Mouse (Mus musculus) midbrain, embryonic 14.5 days (tissue): ENCODE results near the gene L3mbtl2. TPM values are rescaled to one million over a fixed set of nuclear protein-coding genes. Genes with fewer than 3 reads are reported as not detected.
"Not testable (repeated sequence)": the region's sequence is repeated elsewhere in the genome, so short reads cannot be mapped to it uniquely, and the experiment has no call there.

Experiments used
- ATAC-seq: fragments of 200-750 bp; cut with Nextera tagmentation; 2 replicates; pipeline ENCODE4 v1.8.0; 2017; ENCODE audit warnings: moderate number of reproducible peaks, moderate library complexity; ENCODE audit not compliant: low FRiP score, low TSS enrichment
- DNase-seq: peaks from one replicate; pipeline ENCODE4 v3.0.0-alpha.2; 2015
- H3K27ac ChIP-seq: fragments of 300-500 bp; sonication (generic); replicated peaks from 2 replicates; pipeline ENCODE4 v1.5.1; 2014; ENCODE audit warnings: mild to moderate bottlenecking, low read depth, low read length, moderate library complexity
- H3K27me3 ChIP-seq: fragments of 300-500 bp; sonication (generic); 2 replicates; pipeline ENCODE4 v1.6.1; 2014; ENCODE audit warnings: low read length, control low read depth, mixed read lengths; ENCODE audit not compliant: control insufficient read depth, insufficient read depth
- H3K36me3 ChIP-seq: fragments of 300-500 bp; sonication (generic); 2 replicates; pipeline ENCODE4 v1.6.1; 2014; ENCODE audit warnings: low read length, control low read depth; ENCODE audit not compliant: control insufficient read depth, insufficient read depth
- H3K4me1 ChIP-seq: fragments of 300-500 bp; sonication (generic); 2 replicates; pipeline ENCODE4 v1.6.1; 2014; ENCODE audit warnings: mild to moderate bottlenecking, antibody characterized with exemption, low read length, control low read depth; ENCODE audit not compliant: control insufficient read depth, insufficient read depth
- H3K4me2 ChIP-seq: fragments of 300-500 bp; sonication (generic); 2 replicates; pipeline ENCODE4 v1.6.1; 2014; ENCODE audit warnings: mild to moderate bottlenecking, low read length, moderate library complexity
- H3K4me3 ChIP-seq: fragments of 300-500 bp; sonication (generic); replicated peaks from 2 replicates; pipeline ENCODE4 v1.5.1; 2014; ENCODE audit warnings: low read depth, low read length
- H3K9ac ChIP-seq: fragments of 300-500 bp; sonication (generic); replicated peaks from 2 replicates; pipeline ENCODE4 v1.6.1; 2014; ENCODE audit warnings: mild to moderate bottlenecking, low read length, moderate library complexity
- H3K9me3 ChIP-seq: fragments of 300-500 bp; sonication (generic); 2 replicates; pipeline ENCODE4 v1.6.1; 2016; ENCODE audit warnings: low read length, control low read depth, mixed read lengths; ENCODE audit not compliant: control insufficient read depth
- WGBS: fragments of 180-500 bp; shearing (Covaris S2); extraction: QIAGEN DNeasy Blood & Tissue Kit; methylation state at CpG from one replicate; pipeline ENCODE4 v1.1.7; 2014; 5-methylcytosine and 5-hydroxymethylcytosine counted together
- polyA plus RNA-seq: library from polyadenylated mRNA; unstranded; fragments of >200 nt; fragmentation: Nextera tagmentation; extraction: Ambion mirVana; gene quantifications from 2 replicates; pipeline ENCODE4 v1.2.1, GENCODE M21; 2014

L3mbtl2 gene
- polyA plus RNA-seq, 1 experiment from 2014 or later = 25.4 TPM

DNA sequence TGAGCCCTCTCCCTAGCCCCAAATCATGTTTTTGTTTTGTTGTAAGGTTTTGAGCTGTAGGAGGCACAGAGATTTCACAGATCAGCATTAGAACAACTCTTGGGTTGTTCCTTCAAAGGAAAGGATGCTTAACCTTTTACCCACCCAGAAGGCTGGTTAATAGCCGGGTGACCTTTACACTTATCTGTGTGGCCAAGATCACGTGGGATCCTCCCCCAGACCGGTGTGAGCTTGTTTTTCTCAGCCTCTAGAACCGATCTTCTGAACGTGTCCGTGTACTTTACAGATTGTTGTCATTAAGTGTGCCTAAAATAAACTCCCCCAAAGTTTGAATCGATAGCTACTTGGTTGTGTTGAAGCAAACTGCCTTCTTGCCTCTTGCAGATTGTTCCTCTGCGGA lies 36.9 kb downstream of the L3mbtl2 start:
- Histone ChIP-seq H3K9ac (no peak overlapping the region), H3K4me3 (no peak overlapping the region), H3K36me3 (peaks cover 29% of the 10 kb centered on the region), H3K4me2 (no peak overlapping the region), H3K4me1 (no peaks in the 10 kb centered on the region), H3K9me3 (no peaks in the 10 kb centered on the region), H3K27ac (no peak overlapping the region), H3K27me3 (no peaks in the 10 kb centered on the region)
- no peak for ATAC-seq
- 83% methylated on average over 8 of the region's 8 CpGs for WGBS
- no peak for DNase-seq

- not testable (repeated sequence) for DNase-seq, H3K9ac ChIP-seq, H3K4me2 ChIP-seq, H3K27ac ChIP-seq, H3K4me3 ChIP-seq, H3K4me1 ChIP-seq, H3K9me3 ChIP-seq, ATAC-seq, H3K27me3 ChIP-seq
- WGBS = 76% methylated on average over 4 of the region's 4 CpGs
- H3K36me3 ChIP-seq = peaks cover 36% of the 10 kb centered on the region
These were observed 37.7 kb downstream of the L3mbtl2 start for GRCm38 (mm10) chr15:81701350-81701749.

GRCm38 (mm10) chr15:81702306-81703093 lies 38.8 kb downstream of the L3mbtl2 start:
- Histone ChIP-seq H3K27me3 (no peaks in the 10 kb centered on the region), H3K4me3 (no peak overlapping the region), H3K4me1 (no peaks in the 10 kb centered on the region), H3K9ac (no peak overlapping the region), H3K4me2 (no peak overlapping the region), H3K27ac (no peak overlapping the region), H3K9me3 (no peaks in the 10 kb centered on the region), H3K36me3 (peaks cover 45% of the 10 kb centered on the region)
- ATAC-seq (no peak), DNase-seq (no peak)
- WGBS = 88% methylated on average over 13 of the region's 13 CpGs

DNA sequence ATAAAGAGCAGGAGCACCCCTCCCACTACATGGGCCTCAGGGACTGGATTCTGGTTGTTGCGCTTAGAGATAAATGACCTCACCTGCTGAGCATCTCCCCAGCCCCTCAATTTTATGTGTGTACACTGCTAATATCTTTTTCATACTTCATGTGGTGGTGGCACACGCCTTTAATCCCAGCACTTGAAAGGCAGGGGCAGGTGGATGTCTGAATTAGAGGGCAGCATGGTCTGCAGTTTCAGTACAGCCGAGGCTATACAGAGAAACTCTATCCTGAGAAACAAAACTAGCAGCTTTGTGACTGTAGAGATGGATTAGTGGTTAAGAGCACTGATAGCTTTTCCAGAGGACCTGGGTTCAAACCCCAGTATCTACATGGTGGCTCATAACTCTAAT lies 39.4 kb downstream of the L3mbtl2 start:
- H3K36me3 ChIP-seq = peaks cover 51% of the 10 kb centered on the region
- no peak for ATAC-seq

DNA sequence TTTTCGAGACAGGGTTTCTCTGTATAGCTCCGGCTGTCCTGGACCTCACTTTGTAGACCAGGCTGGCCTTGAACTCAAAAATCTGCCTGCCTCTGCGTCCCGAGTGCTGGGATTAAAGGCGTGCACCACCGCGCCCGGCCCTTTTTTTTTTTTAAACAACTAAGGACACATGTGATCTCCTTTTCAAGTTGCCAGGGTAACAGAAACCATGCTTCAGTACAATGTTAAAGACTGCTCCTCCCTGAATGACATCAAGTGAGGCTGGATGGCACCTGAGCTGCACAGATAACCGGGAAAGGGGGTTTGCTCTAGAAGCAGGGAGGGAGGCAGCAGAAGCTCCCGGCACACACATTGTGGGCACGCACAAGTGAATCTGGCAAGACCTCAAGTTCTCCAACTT lies 45.3 kb downstream of the L3mbtl2 start:
- WGBS = 93% methylated on average over 11 of the region's 11 CpGs

More for the DNA sequence above, 39.4 kb downstream of the L3mbtl2 start:
- DNase-seq = no peak
- Histone ChIP-seq H3K4me3 (no peak overlapping the region), H3K4me2 (no peak overlapping the region), H3K4me1 (no peaks in the 10 kb centered on the region), H3K9ac (no peak overlapping the region), H3K27ac (no peak overlapping the region), H3K9me3 (no peaks in the 10 kb centered on the region), H3K27me3 (no peaks in the 10 kb centered on the region)
- WGBS = 86% methylated on average over 3 of the region's 3 CpGs

GRCm38 (mm10) chr15:81709686-81710085 lies 46.0 kb downstream of the L3mbtl2 start:
- H3K27me3 ChIP-seq = no peaks in the 10 kb centered on the region
- 93% methylated on average over 1 of the region's 1 CpGs for WGBS
- no peak for DNase-seq

More for the DNA sequence above, 45.3 kb downstream of the L3mbtl2 start:
- H3K36me3 ChIP-seq = peaks cover 94% of the 10 kb centered on the region
- no peaks in the 10 kb centered on the region for H3K27me3 ChIP-seq
- no peak overlapping the region for H3K4me2 ChIP-seq
- ATAC-seq = no peak
- H3K27ac ChIP-seq = no peak overlapping the region
- H3K9me3 ChIP-seq = no peaks in the 10 kb centered on the region
- no peaks in the 10 kb centered on the region for H3K4me1 ChIP-seq
- DNase-seq = no peak
- H3K4me3 ChIP-seq = no peak overlapping the region
- H3K9ac ChIP-seq = no peak overlapping the region

DNA sequence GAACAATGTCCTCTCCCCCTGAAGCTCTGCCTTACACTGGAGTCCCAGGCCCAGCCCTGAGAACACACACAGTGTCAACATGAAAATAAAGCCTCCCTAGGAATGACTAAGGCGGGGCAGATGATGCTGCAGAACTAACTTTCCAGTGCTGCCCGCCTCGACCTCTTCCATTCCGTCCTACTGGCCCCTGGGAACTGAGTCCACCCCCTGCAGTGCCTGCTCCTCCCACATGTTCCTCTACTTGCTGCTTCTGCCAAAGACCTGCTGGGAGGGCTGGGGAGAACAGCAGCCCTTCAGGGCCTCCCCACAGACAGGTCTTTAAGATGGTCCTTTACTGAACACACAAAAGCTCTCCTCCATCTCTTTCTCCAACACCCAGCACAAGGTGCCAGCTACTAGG lies 47.1 kb downstream of the L3mbtl2 start:
- H3K4me3 ChIP-seq = no peak overlapping the region
- H3K27me3 ChIP-seq = no peaks in the 10 kb centered on the region
- H3K9ac ChIP-seq = no peak overlapping the region
- no peak for ATAC-seq
- peaks cover 88% of the 10 kb centered on the region for H3K36me3 ChIP-seq
- no peak overlapping the region for H3K27ac ChIP-seq
- no peaks in the 10 kb centered on the region for H3K9me3 ChIP-seq
- no peak for DNase-seq
- no peaks in the 10 kb centered on the region for H3K4me1 ChIP-seq
- H3K4me2 ChIP-seq = no peak overlapping the region
- WGBS = 78% methylated on average over 4 of the region's 4 CpGs

More at GRCm38 (mm10) chr15:81709686-81710085, 46.0 kb downstream of the L3mbtl2 start:
- H3K4me2 ChIP-seq = no peak overlapping the region
- no peaks in the 10 kb centered on the region for H3K9me3 ChIP-seq
- no peak overlapping the region for H3K9ac ChIP-seq
- ATAC-seq = no peak
- H3K36me3 ChIP-seq = peaks cover 89% of the 10 kb centered on the region
- no peak overlapping the region for H3K27ac ChIP-seq
- no peaks in the 10 kb centered on the region for H3K4me1 ChIP-seq
- H3K4me3 ChIP-seq = no peak overlapping the region

DNA sequence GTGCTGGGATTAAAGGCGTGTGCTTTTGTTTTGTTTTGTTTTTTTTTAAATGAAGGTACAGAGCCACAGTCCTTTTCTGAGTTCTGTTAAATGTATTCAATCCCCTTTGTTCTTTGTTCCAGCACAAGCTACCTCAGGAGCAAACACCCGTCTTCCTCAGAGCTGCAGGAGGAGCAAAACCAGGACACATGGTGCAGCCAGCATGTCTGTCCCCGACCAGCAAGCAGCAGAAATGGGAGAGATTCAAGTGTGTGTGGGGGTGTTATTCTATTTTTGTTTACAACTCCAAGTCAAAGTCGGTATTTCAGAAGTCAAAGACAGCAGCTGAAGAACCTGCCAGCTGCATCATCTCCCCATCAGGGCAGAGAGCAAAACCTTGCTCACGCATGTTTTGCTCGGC lies 50.1 kb downstream of the L3mbtl2 start:
- peaks cover 9% of the 10 kb centered on the region for H3K4me1 ChIP-seq
- H3K9me3 ChIP-seq = no peaks in the 10 kb centered on the region
- no peak for DNase-seq
- peaks cover 87% of the 10 kb centered on the region for H3K36me3 ChIP-seq
- no peaks in the 10 kb centered on the region for H3K27me3 ChIP-seq
- no peak for ATAC-seq
- WGBS = 88% methylated on average over 6 of the region's 6 CpGs
- H3K4me2 ChIP-seq = no peak overlapping the region
- no peak overlapping the region for H3K9ac ChIP-seq
- H3K4me3 ChIP-seq = no peak overlapping the region
- H3K27ac ChIP-seq = no peak overlapping the region
